Mouse (Mus musculus) midbrain, postnatal 0 days (tissue): ENCODE results near the gene Rbmxl1. TPM values are rescaled to one million over a fixed set of nuclear protein-coding genes. Genes with fewer than 3 reads are reported as not detected.

Experiments used
- ATAC-seq: fragments of 200-750 bp; cut with Nextera tagmentation; 2 replicates; pipeline ENCODE4 v1.8.0; 2017; ENCODE audit warnings: moderate number of reproducible peaks, mild to moderate bottlenecking, moderate TSS enrichment, moderate library complexity; ENCODE audit not compliant: low FRiP score
- DNase-seq: peaks from one replicate; pipeline ENCODE4 v3.0.0-alpha.2; 2015; ENCODE audit warnings: low spot score
- H3K27ac ChIP-seq: fragments of 300-500 bp; sonication (generic); 2 replicates; pipeline ENCODE4 v1.5.1; 2014; ENCODE audit warnings: low read depth, mild to moderate bottlenecking, low read length, mixed read lengths
- H3K27me3 ChIP-seq: fragments of 300-500 bp; sonication (generic); 2 replicates; pipeline ENCODE4 v1.6.1; 2014; ENCODE audit warnings: low read length, control low read depth, mixed read lengths; ENCODE audit not compliant: insufficient read depth
- H3K36me3 ChIP-seq: fragments of 300-500 bp; sonication (generic); 2 replicates; pipeline ENCODE4 v1.6.1; 2014; ENCODE audit warnings: low read length, control low read depth, mixed read lengths; ENCODE audit not compliant: insufficient read depth
- H3K4me1 ChIP-seq: fragments of 300-500 bp; sonication (generic); 2 replicates; pipeline ENCODE4 v1.6.1; 2014; ENCODE audit warnings: mild to moderate bottlenecking, control low read depth, antibody characterized with exemption, low read length, mixed read lengths; ENCODE audit not compliant: insufficient read depth
- H3K4me2 ChIP-seq: fragments of 300-500 bp; sonication (generic); 2 replicates; pipeline ENCODE4 v1.6.1; 2014; ENCODE audit warnings: low read depth, mild to moderate bottlenecking, low read length, mixed read lengths; ENCODE audit not compliant: poor library complexity, severe bottlenecking
- H3K4me3 ChIP-seq: fragments of 300-500 bp; sonication (generic); 2 replicates; pipeline ENCODE4 v1.5.1; 2014; ENCODE audit warnings: low read depth, mild to moderate bottlenecking, low read length, moderate library complexity
- H3K9ac ChIP-seq: fragments of 300-500 bp; sonication (generic); replicated peaks from 2 replicates; pipeline ENCODE4 v1.6.1; 2014; ENCODE audit warnings: mild to moderate bottlenecking, low read length, moderate library complexity, mixed read lengths; ENCODE audit not compliant: poor library complexity, severe bottlenecking
- H3K9me3 ChIP-seq: fragments of 300-500 bp; sonication (generic); 2 replicates; pipeline ENCODE4 v1.6.1; 2016; ENCODE audit warnings: low read length, control low read depth
- CTCF ChIP-seq: IDR thresholded peaks from 2 replicates; pipeline ENCODE4 v1.5.1; 2016; ENCODE audit warnings: antibody characterized with exemption, mild to moderate bottlenecking
- WGBS: fragments of 180-500 bp; shearing (Covaris S2); extraction: QIAGEN DNeasy Blood & Tissue Kit; methylation state at CpG from one replicate; pipeline ENCODE4 v1.1.7; 2014; 5-methylcytosine and 5-hydroxymethylcytosine counted together
- polyA plus RNA-seq: library from polyadenylated mRNA; unstranded; fragments of >200 nt; fragmentation: Nextera tagmentation; extraction: Ambion mirVana; gene quantifications from 2 replicates; pipeline ENCODE4 v1.2.1, GENCODE M21; 2015
- total RNA-seq: library from RNA; depleted of rRNA; stranded (reverse); fragments of >200 nt; gene quantifications from 2 replicates; pipeline ENCODE4 v1.2.3, GENCODE M21; 2014

The Rbmxl1 gene
- total and polyA plus RNA-seq, 2 experiments from 2014 or later = 67.8 to 141 TPM

- TF ChIP-seq CTCF = no peak
- Histone ChIP-seq H3K9ac (no peak overlapping the region), H3K36me3 (no peaks in the 10 kb centered on the region), H3K4me3 (no peak overlapping the region), H3K27ac (no peak overlapping the region), H3K4me1 (no peaks in the 10 kb centered on the region), H3K9me3 (no peaks in the 10 kb centered on the region), H3K4me2 (no peak overlapping the region), H3K27me3 (no peaks in the 10 kb centered on the region)
- ATAC-seq (no peak), DNase-seq (no peak)
- WGBS = 92% methylated on average over 3 of the region's 3 CpGs
These were observed 6.4 kb upstream of the Rbmxl1 start for GRCm38 (mm10) chr8:78515132-78515531.

DNA sequence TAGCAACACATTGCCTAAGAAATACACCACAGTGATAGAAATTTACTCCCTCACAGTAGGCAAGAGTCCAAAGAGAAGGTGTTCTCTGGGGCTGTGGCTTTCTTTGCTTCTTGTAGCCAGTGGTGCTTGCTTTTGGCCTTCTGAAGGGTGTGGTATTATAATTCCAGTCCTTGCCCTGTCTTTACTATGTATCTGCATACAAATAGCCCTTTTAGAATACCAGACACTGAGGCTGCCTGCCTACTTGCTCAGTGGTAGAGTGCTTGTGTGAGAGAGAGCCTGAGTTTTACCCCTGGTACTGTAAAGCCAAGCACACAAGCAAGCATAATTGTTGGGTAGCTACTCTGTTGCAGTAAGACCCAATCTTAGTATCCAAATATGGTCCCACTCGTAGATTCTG lies 6.0 kb upstream of the Rbmxl1 start:
- WGBS = 87% methylated on average over 1 of the region's 1 CpGs
- H3K36me3 ChIP-seq = no peaks in the 10 kb centered on the region
- no peak for DNase-seq
- ATAC-seq = no peak
- no peaks in the 10 kb centered on the region for H3K4me1 ChIP-seq
- no peak for TF ChIP-seq CTCF
- H3K27ac ChIP-seq = no peak overlapping the region
- no peaks in the 10 kb centered on the region for H3K9me3 ChIP-seq
- no peak overlapping the region for H3K4me3 ChIP-seq
- H3K4me2 ChIP-seq = no peak overlapping the region
- H3K9ac ChIP-seq = no peak overlapping the region
- H3K27me3 ChIP-seq = no peaks in the 10 kb centered on the region

DNA sequence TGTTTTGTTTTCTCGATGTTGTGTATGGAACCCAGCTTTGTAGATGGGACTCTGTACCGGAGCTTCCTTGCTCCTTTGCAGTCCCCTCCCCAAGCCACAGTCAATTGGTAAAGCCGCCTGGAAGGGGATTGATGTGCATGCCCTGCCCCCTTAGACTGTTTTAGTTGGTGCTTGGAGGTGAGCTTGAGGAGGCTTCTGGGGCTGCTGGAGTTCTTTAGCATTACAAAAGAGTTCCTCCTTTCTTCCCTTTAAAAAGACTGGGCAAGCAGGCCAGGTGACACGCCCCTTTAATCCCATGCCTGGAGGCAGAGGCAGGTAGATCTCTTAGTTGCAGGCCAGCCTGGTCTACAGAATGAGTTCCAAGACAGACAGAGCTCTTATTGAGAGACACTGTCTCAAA lies 4.4 kb upstream of the Rbmxl1 start:
- Histone ChIP-seq H3K27ac (no peak overlapping the region), H3K4me3 (no peak overlapping the region), H3K4me2 (no peak overlapping the region), H3K4me1 (no peaks in the 10 kb centered on the region), H3K9ac (no peak overlapping the region), H3K36me3 (no peaks in the 10 kb centered on the region), H3K9me3 (no peaks in the 10 kb centered on the region), H3K27me3 (no peaks in the 10 kb centered on the region)
- TF ChIP-seq CTCF = no peak
- no peak for DNase-seq
- ATAC-seq = no peak
- 89% methylated on average over 4 of the region's 4 CpGs for WGBS

GRCm38 (mm10) chr8:78510926-78511325 lies 2.2 kb upstream of the Rbmxl1 start:
- H3K27ac ChIP-seq = no peak overlapping the region
- no peak overlapping the region for H3K9ac ChIP-seq
- H3K27me3 ChIP-seq = no peaks in the 10 kb centered on the region
- ATAC-seq = no peak
- 65% methylated on average over 3 of the region's 3 CpGs for WGBS
- TF ChIP-seq CTCF = no peak
- no peak for DNase-seq
- no peak overlapping the region for H3K4me3 ChIP-seq
- H3K4me2 ChIP-seq = no peak overlapping the region
- no peaks in the 10 kb centered on the region for H3K9me3 ChIP-seq
- no peaks in the 10 kb centered on the region for H3K4me1 ChIP-seq
- H3K36me3 ChIP-seq = no peaks in the 10 kb centered on the region

DNA sequence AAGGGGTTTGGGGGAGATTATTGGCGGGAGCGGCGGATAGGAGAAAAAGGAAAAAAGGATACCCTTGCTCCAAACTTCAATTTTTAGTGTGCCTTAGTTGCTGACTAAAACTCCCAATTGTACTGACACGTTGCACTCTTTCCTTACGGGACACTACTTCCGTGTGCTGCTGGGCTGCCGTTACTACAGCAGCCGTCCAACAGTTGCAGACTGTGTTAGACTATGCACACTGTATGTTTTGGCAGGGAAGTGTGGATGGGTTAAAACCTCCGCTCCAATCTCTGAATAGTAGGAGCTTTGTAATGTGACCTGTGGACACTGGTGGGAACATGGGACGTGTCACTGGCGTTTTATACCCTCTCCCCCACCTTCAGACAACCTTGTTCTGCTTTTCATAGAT lies 1.4 kb upstream of the Rbmxl1 start:
- no peak for TF ChIP-seq CTCF
- no peak for ATAC-seq
- H3K27me3 ChIP-seq = no peaks in the 10 kb centered on the region
- H3K4me3 ChIP-seq = peak overlapping the region; percentile 94
- 0% methylated on average over 11 of the region's 11 CpGs for WGBS
- H3K9me3 ChIP-seq = no peaks in the 10 kb centered on the region
- peak; percentile 39 for DNase-seq
- H3K4me1 ChIP-seq = no peaks in the 10 kb centered on the region
- peak overlapping the region; percentile 89 for H3K4me2 ChIP-seq
- H3K36me3 ChIP-seq = no peaks in the 10 kb centered on the region
- H3K27ac ChIP-seq = peak overlapping the region; percentile 99
- H3K9ac ChIP-seq = peak overlapping the region; percentile 97

DNA sequence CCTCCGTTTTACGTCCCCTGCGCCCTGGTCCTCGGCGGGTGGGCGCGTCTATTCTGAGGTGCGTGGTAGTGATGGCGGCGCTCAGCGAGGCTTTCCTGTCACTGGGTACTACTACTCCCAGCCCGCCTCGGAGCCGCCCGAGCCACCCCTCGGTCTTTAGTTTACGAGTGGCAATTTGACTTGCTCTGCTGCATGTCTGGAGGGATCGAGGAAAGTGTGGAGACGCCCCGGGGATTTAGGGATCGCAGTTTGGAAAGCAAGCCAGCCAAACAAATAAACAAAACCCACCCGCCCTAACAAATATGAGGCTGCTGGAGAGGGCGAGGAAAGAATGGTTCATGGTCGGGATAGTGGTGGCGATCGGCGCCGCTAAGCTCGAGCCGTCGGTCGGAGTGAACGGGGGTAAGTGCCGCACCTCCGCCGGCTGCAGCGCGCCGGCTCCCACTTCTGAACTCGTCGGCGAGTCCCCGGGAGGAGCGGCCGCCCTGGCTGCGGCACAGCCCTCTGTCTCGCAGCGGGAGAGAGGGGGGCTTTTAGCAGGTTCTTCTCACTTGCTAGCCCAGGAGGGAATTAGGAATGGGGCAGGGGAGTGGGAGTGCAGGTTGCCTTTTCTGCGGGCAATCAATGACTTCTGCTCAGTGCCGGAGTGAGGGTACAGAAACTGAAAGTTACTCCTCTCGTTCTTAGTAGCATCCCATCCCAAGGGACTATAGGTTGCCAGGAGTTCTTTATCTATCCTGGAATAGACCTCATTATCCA lies 754 bp upstream of the Rbmxl1 start, which contains the start of gene Slc10a7:
Slc10a7 (plus strand) TSS at position 74 of the 759 bp plus-strand sequence.
- peak within 1 kb of the TSS; percentile 89 for H3K4me2 ChIP-seq
- peak within 1 kb of the TSS; percentile 99 for H3K27ac ChIP-seq
- H3K9ac ChIP-seq = peak within 1 kb of the TSS; percentile 97
- peak within 1 kb of the TSS; percentile 94 for H3K4me3 ChIP-seq
- ATAC-seq (peak; percentile 96), DNase-seq (peak; percentile 92)
- no peaks in the 10 kb centered on the region for H3K27me3 ChIP-seq
- under 1% methylated on average over 51 of the region's 51 CpGs for WGBS
- no peak for TF ChIP-seq CTCF
- H3K36me3 ChIP-seq = no peaks in the 10 kb centered on the region
- no peaks in the 10 kb centered on the region for H3K4me1 ChIP-seq
- H3K9me3 ChIP-seq = no peaks in the 10 kb centered on the region
